Mouse (Mus musculus): ENCODE results near the gene Gata2.
"Not testable (repeated sequence)": the region's sequence is repeated elsewhere in the genome, so short reads cannot be mapped to it uniquely, and the experiment has no call there.

Gene Gata2

DNA sequence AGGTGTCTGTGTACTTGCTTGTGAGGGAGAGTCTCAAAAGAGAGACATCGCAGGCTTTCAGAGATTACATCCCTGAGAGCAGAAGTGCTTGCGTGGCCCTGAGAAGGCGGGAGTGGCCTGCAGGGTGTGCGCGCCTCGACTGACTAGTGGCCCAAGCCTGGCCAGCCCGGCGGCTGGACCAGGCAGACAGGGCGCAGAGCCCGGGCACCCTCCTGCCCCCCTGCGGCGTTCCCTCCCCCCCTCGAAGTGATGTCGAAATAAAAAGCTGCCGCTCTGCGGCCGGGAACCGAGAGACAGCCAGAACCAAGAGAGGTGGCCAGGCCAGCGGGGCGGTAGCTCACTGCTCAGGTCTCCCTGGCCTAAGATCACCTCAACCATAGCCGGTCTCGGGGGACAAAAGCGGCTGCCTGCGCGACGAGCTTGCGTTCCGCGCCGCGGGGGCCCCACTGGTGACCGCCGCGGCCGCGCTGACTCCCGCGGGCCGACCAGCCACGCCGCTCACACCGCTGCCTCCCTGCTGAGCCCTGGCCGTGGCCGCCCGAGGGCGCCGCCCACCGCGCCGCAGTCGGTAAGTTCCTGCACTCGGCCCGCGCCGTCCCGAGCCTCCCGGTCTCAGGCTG is at the start of gene Gata2:
Gene Gata2, plus strand, starts transcription at position 459 of the 620 bp plus-strand sequence.
- CTCF ChIA-PET: no interaction called here

DNA sequence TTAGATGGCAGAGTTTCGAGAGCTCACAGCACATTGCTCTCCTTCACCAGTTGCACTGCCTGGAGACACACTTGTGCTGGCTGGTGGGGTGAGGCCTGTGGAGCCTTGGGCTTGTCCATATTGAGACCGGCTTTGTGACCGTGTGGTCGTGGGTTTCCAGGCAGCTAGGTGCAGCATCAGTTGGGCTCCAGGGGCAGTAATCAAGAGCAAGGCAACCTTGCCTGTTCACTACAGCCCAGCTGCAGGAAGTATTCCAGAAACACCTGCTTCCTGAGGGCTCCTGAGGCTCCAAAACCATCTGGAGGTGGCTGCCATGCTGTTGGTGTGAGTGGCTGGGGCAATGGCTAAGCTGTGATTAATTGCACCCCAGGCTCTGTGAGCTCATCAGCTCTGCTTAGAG is 47.9 kb upstream of the Gata2 start:
- CTCF ChIA-PET: no interaction called here

DNA sequence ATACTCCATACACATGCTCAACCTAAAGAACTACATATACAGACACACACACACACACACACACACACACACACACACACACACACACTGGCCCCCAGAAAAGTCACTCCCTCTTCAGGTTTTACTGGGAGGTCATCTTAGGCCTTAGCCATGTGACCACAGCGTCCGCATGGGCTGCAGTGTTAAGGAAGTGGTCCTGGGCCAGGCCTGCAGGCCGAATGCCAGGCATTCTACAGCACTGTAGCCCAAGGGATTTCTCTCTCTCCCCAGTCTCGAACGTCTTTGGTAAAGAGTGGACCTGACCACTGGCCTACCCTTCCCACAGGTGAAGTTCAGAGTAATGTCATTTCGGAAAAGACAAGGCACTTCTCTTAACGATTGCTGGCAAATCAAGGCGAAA is 47.1 kb upstream of the Gata2 start:
- CTCF ChIA-PET: no interaction called here

DNA sequence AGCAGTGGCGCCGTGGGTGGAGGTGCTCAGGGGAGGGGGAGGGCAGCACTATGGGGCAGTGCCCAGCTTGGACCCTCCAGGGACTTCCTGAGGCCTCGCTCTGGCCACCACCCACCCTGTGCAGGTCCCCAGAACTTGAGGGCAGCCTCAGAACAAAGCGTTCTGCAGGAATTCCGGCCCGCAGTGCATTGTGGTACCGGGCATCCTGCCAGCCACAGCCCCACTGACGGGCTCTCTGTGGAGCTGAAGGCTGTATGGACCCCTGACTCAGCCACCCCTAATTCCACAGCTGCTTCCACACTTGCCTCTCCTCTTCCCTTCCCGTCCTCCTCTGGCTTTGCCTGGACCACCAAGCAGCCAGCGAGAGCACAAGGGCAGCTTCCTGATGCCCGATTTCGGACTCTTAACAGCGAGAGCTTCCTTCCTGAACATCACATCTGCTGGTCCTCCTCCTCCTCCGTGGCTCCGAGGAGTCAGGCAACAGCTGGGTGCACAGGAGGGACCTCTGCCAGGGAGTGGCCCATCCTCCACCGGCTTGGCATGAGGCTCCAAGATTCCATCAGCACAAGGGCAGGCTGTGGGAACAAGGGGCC is 46.2 kb upstream of the Gata2 start:
- CTCF ChIA-PET: no interaction called here

DNA sequence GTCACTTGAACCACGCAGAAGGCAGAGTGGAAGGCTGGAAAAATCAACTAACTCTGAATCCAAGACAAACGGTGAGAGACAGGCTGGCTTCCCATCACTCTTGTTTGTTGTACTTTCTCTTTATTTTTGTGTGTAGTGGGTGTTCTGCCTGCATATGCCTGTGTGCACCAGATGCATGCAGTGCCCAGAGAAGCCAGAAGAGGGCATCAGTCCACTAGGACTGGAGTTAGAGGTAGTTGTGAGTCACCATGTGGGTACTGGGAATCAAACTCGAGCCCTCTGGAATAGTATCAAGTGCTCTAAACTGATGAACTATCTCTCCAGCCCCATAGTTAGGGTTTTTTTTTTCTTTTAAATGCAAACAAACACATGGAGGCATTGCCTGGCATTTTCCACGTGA is 42.4 kb upstream of the Gata2 start:
- CTCF ChIA-PET: no interaction called here

DNA sequence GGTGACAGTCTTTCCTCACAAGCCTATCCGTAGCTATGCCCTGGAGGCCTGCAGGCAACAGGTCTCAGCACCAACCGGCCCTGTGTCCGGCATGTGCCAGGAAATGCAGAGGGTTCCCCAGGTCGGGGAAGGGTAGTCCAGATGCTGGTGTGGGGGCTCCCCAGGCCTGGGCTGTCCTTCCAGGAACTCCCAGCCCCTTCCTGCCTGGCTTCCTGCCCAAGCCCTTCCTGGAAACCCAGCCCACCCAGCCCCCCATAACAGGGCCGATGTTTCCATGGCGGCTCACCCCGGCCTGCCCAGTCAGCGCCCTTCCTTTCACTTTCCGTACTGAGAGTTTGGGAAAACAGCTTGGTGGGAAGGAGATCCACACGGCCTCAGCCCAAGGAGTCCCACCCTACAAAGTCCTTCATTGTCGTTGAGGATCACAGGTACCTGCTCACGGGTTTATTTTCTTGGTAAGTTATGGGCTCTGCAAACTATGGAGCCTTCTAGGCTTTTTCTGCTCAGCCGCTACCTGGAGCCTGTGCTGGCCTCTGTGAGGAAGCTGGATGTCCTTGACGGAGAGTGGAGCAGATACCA is 41.5 kb upstream of the Gata2 start:
- CTCF ChIA-PET: no interaction called here

DNA sequence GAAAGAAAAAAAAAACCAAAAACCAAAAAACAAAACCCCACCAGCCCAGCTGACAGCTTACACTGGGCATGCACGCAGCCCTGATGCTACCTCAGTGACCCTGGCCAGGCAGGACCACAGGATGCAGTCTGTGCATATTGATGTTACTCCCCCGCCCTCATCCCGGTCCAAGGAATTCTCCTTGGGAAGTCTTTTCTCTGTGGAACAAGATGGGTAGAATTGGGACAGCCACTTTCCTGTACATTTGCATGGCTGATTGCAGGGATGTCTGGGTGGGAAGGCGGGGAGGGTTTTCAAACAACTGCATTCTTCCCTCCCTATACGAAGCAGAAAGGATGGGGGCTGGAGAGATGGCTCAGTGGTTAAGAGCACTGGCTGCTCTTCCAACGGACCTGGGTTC is 40.7 kb upstream of the Gata2 start:
- CTCF ChIA-PET: no interaction called here

DNA sequence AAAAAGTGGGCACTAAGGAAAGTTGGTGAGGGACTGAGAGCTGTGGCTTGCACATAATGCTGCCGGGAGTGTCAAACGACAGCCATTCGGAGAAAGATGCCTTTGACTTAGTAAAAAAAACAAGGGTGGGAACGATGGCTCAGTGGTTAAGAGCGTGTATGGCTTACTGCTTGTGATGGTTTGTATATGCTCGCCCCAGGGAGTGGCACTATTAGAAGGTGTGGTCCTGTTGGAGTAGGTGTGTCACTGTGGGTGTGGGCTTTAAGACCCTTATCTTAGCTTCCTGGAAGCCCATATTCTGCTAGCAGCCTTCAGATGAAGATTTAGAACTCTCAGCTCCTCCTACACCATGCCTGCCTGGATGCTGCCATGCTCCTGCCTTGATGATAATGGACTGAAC is 38.1 kb upstream of the Gata2 start:
- CTCF ChIA-PET: not testable (repeated sequence)

DNA sequence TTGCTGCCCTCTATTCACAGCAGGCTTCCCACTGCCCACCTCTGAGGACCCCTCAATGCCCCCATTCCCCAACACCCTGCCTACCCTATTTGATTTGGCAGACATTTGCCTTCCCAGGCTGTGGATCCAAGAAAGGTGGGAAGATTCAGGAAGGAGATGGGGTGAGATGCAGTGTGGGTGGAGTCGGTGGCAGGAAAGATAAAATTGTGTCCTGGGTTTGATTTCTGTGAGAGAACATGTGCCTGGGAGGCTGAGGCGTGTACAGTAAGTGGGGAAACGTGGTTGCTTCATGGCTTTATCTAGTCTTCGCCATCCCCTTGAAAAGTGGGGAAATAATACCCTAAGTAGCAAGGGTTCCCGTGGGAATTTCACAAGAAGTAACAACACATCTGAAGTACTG is 34.9 kb upstream of the Gata2 start:
- CTCF ChIA-PET: no interaction called here

DNA sequence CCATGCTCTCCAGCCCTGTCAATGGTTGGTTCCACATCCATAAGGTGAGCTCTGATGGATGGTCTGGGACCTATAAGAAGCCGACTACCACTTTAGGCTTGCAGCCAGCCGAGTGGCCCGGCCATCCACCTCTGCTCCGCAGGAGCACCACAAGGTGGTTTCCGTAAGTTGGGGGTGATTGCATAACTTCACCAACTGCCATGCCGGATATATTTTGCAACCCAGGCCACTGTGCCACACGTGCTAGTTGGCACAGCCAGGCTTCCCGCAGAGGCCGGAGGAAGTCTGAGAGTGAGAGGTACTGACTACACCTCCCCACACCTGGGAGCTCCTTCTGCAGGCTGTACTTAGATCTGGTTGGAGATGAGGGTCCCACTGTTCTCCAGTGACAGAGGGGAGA is 27.6 kb upstream of the Gata2 start:
- CTCF ChIA-PET: no interaction called here

DNA sequence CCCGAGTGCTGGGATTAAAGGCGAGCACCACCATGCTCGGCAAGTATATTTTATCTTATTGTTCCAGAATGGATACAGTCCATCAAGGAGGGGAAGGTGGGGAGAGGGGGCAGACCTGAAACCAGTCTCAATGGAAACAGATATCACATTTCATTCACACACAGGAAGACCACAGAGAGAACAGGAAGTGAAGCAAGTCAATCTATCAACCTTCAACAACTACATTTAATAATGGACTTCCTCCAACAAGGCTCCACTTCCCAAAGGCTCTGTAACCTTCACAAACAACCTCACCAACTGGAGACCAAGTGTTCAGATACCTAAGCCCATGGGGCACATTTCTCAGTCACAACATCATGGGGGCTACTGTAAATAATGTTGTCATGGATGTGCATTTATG is 19.5 kb upstream of the Gata2 start:
- CTCF ChIA-PET: no interaction called here

DNA sequence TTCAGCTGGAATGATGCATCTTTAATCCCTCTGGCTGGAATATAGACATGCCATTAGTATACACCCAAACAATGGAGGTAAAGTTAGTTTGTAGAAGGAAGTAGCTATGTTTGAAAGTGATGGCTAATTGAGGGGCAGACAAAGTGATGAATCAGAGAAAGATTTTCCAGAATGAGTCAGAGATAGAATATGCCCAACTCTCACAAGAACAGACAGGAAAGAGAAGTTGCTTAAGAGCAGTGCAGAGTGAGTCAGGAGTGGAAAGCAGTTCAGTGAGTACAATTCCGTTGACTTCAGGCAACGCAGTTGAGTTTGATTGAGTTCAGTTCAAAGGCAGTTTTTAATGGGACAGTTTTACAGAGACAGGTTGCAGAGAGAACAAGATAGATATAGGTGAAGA is 19.0 kb upstream of the Gata2 start:
- CTCF ChIA-PET: no interaction called here

DNA sequence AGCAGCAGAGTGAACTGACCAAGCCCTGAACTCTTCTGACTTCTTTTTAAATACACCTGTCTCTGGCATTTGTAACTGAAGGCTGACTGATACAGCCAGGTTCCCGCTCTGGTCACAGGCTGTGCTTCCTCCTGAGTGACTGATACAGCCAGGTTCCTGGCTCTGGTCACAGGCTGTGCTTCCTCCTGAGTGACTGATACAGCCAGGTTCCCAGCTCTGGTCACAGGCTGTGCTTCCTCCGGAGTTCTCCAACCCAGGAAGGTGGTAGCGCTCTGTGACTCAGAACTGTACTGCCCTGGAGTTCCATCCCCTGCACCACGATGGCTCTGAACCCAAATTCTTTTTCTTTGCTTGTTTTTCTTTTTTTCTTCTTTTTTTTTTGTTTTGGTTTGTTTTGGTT is 9.0 kb upstream of the Gata2 start:
- CTCF ChIA-PET: no interaction called here

DNA sequence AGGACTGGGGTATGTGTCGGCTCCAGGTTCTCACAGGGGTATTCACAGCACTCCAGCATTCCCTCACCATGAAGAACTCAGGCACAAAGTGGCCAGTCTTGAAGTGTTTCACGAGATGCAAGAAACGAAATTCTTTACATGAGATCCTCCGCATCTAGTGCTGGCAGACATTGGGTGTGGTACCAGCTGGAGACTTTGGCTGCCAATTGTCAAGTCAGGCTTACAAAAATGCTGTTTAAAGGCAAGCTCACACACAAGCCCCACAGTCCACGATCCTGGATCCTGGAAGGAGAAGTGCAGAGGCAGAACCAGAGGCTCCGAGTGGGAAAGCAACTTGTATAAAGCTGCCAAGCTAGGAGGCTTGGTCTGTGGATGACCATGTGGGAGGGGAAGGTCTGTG is 5.5 kb upstream of the Gata2 start:
- CTCF ChIA-PET: interaction anchor here (0.5 kb wide), 1 partner anchor 598 kb away, joined by 3 read pairs; no protein-coding TSS in a partner anchor

DNA sequence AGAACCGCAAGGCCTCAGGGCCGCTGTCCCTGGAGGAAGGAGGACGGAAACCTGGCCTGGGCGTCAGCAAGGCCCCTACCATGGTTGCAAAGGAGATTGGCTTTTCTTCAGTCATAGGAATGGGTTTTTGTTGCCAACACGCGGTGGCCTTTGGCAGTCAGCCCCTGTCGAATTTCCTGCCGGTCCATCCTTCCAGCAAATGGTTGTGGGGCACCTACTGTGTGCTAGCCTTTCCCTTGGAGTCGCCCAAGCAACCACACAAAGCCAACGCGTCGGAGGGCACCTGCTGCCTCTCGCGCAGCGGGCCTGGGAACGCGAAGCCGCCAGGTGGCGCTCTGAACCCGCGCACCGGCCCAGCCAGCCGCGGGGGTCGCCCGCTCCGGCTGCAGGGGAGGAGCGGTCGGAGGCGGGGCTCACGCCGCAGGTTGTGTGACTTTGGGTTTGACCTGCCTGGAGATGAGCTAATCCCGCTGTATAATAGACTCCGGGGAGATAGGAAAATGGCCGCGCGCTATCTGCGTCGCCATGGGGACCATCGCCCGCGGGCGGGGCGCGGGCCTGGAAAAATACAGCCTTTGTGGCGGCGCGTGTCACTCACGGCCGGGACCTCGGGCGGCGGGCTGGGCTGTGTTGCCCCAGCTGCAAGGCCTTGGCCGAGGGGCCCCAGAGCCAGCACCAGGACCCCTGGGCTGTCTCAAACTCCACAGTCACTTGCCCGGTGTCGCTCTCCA is 4.2 kb upstream of the Gata2 start:
- CTCF ChIA-PET: no interaction called here

DNA sequence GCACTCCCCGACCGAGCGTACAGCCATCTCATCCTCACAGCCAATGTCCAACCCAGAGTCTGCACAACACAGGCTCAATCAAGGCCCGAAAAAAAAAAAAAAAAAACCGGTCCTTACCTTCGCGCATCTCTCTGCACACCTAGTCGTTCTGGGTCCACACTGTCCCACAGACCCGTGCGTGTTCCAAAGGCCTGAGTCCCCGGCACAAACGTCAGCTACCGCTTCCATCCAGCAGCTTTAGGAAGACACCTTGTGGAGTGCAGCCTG is 3.7 kb upstream of the Gata2 start:
- CTCF ChIA-PET: interaction anchor here (0.7 kb wide), 3 partner anchors 302 to 893 kb away, joined by 4 to 5 read pairs (median 5); no protein-coding TSS in a partner anchor

DNA sequence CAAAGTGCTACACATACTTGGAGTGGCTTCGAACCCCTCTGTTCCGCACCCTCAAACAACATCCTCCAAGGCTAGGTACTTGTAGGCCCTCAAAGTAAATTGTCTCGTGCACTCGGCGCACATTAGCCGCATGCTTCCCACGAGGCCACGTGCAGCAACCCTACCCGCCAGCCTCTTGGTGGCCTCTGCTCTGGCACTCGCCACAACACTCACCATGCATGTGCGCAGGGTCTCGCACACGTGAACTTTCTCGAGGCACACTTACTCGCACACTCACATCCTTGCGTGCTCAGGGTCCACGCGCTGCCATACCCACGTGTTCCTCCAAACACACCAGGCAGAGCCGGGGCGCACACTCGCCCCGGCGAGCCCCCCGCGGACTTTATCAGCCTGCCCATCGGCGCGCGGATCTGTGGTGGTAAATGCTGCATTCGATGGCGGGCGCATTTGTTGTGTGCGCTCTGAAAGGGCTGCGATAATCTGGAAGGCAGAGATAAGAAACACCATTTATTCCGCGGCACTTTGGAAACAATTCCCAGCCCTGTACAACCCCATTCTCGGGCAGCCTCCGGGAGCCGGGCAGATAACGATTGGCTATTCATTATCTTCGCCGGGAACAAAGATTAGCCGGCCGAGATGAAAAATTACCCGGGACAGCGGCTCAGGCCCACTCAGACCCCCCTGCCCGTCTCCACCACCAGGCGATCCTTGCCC is 3.2 kb upstream of the Gata2 start:
- CTCF ChIA-PET: interaction anchor here (0.7 kb wide), 3 partner anchors 302 to 893 kb away, joined by 4 to 5 read pairs (median 5); no protein-coding TSS in a partner anchor

DNA sequence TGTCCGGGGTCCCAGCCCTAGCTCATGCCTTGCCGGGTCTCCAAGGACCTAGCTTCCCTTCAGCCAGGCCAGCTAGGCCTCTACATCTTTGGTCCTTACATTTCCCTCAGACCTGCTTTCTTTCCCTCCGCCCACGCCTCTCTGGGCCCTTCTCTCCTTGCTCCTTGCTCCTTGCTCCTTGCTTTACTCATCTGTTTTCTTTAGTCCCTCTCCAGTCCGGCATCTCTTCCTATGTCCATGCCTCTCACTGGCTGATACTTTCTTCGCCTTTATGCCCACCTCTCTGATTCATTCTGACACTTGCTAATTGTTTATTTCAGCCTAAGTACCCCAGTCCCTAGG is 2.7 kb upstream of the Gata2 start:
- CTCF ChIA-PET: no interaction called here

DNA sequence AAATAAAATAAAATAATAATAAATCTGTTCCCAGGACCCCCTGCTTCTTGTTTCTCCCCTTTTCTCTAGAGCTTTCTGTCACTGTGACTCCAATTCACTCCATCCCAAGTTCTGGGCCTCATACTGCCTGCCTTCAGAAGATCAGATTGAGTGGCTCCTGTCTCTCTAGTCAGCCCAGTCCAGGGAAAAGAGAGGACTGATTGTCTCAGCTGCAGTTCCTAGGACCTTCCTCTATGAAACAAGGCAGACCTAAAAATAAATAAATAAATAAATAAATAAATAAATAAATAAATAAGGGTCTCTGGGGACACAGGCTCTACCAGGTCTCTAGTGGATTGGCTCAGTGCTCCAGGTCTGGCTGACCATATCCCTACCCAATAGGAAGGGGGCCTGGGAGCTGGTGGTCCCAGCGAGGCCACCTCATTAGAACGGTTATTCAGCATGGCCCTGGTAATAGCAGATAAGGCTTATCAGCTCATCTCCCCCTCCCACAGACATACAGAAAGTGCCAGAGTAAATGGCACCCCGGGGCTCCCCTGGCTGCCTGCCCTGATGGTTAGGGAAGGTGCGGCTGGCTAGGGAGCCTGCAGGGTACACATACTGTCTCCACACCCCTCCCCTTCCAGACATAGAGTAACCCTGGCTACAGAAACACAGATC is 2.1 kb upstream of the Gata2 start:
- CTCF ChIA-PET: no interaction called here

DNA sequence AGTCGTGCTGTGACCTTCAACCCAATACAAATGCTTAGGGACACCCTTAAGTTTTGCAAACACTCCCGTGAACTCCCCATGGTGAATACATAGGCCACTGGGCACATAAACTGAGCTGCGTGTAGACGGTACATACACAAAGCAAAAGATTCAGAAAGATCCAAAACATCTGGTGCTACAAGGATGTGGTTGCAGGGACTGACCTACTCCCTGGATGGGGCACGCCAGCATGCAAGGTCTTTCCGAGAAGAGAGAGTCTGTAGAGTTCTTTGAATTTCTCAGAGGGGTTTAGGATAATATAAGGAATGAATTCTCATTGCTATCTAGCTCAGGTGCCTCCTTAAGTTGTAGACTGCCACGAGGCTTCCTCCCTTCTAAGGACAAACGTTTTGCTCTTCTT is 935 bp upstream of the Gata2 start:
- CTCF ChIA-PET: no interaction called here

DNA sequence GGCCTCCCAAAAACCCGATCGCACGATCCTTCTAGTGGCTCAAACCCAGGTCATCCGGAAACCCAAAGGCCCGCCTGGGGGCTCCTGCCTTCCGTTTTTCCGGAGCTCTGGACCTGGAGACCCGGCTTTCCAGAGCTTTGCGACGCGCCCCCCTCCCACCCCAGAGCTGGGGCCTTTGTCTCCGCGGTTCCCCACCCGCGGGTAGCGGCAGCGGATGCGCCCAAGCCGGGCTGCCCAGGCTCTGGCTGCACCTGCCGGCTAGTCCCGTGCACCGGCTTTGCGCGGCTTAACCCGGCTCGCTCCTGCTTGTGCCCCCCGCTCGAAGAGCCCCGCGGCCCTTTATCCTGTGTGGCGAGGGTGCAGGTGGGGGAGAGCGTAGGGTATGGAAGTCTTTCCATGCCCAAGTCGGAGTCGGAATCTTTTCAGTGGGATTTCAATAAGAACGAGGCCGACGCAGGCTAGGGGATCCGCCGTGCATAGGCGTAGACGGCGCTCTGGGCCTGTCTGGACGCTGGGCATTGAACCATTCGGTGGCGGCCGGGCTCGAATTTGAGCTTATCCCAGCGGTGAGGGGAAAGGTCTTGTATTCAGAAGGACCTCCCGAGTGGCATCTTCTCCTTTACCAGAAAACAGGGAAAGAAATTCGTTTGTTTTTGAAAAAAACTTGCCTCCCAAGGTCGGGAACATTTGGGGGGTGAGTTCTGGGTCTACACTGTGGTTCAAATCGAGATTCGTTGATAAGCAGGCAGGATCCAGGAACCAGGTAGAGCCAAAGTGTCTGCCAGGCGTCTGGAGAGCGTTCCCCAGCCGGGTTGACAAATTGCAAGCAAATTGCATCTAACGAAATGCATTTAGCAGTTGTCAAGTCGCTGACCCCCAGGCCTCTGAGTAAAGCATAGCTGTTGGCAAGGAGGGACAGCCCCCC is 624 bp downstream of the Gata2 start:
- CTCF ChIA-PET: interaction anchor here (0.8 kb wide), 1 partner anchor 64 kb away, joined by 13 read pairs; no protein-coding TSS in a partner anchor

All from spleen, embryonic (tissue).